Mouse (Mus musculus) adipose tissue, adult 10 weeks (tissue): Measurements from ENCODE around the gene Sae1. TPM values are rescaled to one million over a fixed set of nuclear protein-coding genes. Genes with fewer than 3 reads are reported as not detected.

Experiments
- polyA plus RNA-seq: library from polyadenylated mRNA; stranded (reverse); fragments of 350-450 nt; fragmentation: Illumina TruSeq; extraction: RNeasy Lipid Tissue Mini Kit (QIAGEN cat#74804); gene quantifications from one replicate; pipeline ENCODE4 v1.2.3, GENCODE M21; 2014; ENCODE audit warnings: low read depth, low replicate concordance

The Sae1 gene
- 63.5 TPM for polyA plus RNA-seq

DNA sequence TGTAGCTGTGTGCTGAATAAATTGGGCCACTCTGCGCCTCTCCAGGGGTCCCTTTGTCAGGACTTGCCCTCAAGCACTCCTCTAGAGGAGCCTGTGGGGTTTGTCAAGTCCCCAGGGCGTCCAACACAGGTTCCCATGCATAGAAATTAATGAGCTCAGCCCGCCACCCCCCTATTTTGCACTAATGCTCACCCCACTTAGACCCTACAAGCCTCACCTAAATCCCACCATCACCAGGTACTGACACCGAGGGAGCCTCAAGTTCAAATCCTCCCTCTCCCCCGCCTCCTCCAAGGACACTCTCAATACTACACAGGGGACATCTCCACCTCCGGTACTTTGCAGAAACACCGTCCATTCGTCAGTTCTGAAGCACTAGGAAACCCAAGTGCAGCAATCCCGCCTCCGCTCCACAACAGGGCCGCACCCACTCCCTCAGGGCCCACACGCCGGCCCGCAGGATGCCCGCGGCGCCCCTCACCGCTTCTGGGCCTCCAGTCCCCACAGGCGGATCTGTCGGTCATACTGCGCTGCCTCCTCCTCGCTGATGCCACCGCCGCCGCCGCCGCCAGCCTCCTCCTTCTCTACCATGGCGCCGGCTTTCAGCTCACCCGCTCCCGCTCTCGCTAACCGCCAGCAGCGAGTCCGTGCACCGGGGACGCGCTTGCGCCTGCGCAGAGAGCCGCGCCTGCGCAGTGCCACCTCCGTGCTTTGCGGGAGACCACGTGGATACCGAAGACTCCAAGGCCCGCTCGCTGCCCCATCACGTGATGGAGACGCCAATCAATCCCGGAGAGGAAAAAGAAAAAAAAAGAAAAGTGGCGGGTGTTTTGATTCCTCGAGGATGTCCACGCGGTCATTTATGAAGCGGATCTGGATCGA, at the start of gene Sae1:
Sae1 (minus strand) TSS at position 647 of the 882 bp plus-strand sequence.

DNA sequence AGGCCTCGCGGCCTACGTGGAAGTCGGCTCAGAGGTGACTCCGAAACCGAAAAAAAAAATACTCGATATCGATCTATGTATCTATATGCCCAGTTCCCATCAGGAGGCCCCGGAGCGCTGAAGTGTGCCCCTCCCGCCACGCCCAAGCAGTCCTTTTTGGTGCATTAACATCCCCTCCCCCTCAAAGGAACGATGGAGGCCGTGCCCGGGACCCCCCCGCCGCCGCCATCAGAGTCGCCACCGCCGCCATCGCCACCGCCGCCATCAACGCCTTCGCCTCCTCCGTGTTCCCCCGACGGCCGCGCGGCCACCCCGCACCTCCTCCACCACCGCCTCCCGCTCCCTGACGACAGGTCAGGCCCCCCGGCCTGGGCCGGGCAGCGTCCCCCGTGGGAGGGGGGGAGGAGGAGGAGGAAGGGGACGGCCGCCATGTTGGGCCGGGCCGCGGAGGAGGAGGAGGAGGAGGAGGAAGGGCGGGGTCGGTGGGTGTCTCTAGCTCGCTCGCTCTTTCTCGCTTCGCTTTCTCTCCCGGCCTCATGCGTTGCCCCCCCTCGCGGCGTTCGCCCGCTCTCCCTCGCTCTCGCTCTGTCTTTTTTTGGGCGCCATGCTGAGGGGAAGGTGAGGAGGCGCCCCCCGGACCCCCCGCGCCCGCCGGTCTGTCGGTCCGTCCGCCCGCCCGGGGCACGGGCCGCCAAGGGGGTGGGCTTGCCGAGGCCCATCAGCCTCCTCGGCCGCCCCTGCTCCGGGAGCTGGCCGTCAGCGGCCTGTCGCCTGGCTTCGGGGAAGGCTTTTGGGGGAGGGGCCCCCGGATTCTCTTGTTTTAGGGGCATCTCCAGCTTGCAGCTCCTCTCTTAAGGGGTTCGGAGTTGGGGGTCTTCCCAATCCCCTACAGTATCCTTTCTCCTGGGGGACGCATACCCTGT, 13.3 kb upstream of the Sae1 start, which contains the start of gene Zc3h4:
Zc3h4 (plus strand) TSS at position 222 of the 923 bp plus-strand sequence.

DNA sequence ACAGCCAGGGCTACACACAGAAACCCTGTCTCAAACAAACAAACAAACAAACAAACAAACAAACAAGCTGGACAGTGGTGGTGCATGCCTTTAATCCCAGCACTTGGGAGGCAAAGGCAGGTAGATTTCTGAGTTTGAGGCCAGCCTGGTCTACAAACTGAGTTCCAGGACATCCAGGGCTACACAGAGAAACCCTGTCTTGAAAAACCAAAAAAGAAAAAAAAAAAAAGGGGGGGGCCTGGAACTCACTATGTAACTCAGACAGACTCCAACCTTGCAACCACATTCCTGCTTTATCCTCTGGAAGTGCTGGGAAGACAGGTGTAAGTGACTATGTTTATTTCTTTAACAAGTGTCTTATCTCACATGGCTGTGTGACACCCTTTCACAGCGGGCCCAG, 79.5 kb downstream of the Sae1 start, which contains the start of gene Bbc3:
Bbc3 (plus strand) TSS at position 301 of the 400 bp plus-strand sequence.

DNA sequence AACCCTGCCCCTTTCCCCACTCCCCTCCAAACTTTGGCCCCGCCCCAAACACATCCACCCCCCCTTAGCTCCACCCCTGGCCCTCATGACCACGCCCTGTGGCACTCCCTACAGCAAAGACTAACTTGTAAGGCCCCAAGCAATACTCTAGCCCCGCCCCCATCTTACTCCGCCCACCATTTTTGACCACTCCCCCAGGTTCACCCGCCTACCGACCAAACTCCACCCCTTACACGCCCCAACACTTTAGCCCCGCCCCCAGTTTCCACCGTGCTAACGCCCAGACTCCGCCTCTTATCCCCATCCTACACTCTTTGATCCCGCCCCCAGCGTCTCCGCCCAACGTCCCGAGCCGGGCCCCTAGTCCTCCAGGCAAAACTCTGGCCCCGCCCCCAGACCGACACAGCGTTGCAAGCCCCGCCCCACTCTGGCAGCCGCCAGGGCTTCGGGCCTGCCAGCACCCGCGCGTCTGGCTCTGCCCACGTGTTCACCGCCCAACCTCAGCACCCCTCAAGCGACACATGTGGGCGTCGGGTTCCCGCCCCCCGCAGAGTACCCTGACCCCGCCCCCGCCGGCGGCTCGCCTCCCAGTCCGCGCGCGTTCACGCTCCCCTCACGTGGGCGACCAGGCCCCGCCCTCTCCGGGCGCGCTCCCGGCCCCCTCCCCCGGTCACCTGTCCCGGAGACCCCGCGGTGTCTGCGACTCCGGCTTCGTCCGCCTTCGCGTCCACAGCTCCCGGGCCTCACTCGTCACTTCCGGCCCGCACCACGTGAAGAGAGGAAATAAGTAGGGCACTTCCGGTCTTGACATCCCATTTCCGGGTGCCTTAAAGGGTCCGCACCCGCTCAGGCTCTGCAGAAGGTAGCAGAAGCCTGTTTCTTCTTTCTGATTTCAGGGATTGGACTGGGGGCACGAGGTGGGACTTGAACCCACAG, 101.3 kb downstream of the Sae1 start, which contains the start of gene Ccdc9:
Ccdc9 (minus strand) TSS at position 770 of the 936 bp plus-strand sequence.

DNA sequence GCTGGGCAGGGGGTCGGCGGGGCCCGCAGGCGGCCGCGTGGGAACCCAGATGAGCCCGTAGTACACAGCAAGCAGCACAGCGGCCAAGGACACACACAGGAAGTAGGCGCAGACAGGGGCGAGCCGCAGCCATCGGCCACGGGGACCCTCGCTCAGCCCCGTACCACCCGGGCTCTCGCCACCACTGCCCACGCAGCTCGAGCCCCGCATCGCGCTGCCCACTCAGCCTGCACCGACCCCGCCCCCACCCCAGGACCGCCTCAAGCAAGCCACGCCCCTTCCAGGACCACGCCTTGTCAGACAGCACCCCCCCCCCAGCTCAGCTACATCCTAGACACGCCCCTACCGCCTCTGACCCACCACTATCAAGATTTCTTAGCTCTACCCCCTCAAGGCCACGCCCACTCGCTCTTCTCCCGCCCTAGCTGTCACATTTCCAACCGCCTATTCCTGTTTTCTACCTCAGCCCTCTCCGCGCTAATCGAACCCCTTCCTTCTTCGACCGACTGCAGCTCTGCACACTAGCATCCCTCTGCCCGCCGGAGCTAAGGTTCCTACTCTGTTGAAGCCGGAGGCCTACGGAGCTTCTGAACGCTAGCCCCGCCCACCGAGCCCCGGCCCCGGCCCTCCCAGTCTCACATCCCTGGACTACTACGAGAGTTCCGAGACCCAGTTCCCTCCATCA, 114.4 kb downstream of the Sae1 start, which contains the start of gene Inafm1:
Inafm1 (minus strand) TSS at position 537 of the 685 bp plus-strand sequence.

Other genes starting within 250 kb of the Sae1 start
- 7.8 TPM for gene Meis3, start 212.7 kb downstream of the Sae1 start, polyA plus RNA-seq
- gene Dhx34, start 165.8 kb downstream of the Sae1 start, polyA plus RNA-seq = 10.2 TPM
- gene C5ar2, start 143.7 kb downstream of the Sae1 start, polyA plus RNA-seq = 0.96 TPM
- gene C5ar1, start 128.3 kb downstream of the Sae1 start, polyA plus RNA-seq = 12.3 TPM
- 27.0 TPM for gene Inafm1, start 114.2 kb downstream of the Sae1 start, polyA plus RNA-seq
- 90.4 TPM for gene Ccdc9, start 101.0 kb downstream of the Sae1 start, polyA plus RNA-seq
- gene Bbc3, start 79.4 kb downstream of the Sae1 start, polyA plus RNA-seq = 5.7 TPM
- gene Zc3h4, start 13.1 kb upstream of the Sae1 start, polyA plus RNA-seq = 28.5 TPM
- gene Tmem160, start 65.0 kb upstream of the Sae1 start, polyA plus RNA-seq = 36.6 TPM
- not detected for gene Npas1, start 89.9 kb upstream of the Sae1 start, polyA plus RNA-seq
- 19.0 TPM for gene Arhgap35, start 227.2 kb upstream of the Sae1 start, polyA plus RNA-seq